Mouse (Mus musculus) G1E (cell line): Measurements from ENCODE around the gene Dpy19l1.

Experiments used
- CTCF ChIP-seq: IDR thresholded peaks from 2 replicates; pipeline ENCODE4 v1.5.1; 2012; ENCODE audit warnings: low read depth, low read length, inconsistent platforms, mixed read lengths
- GATA2 ChIP-seq: IDR thresholded peaks from 2 replicates; pipeline ENCODE4 v1.6.1; 2012; ENCODE audit warnings: low read depth, low read length, inconsistent platforms, borderline replicate concordance

DNA sequence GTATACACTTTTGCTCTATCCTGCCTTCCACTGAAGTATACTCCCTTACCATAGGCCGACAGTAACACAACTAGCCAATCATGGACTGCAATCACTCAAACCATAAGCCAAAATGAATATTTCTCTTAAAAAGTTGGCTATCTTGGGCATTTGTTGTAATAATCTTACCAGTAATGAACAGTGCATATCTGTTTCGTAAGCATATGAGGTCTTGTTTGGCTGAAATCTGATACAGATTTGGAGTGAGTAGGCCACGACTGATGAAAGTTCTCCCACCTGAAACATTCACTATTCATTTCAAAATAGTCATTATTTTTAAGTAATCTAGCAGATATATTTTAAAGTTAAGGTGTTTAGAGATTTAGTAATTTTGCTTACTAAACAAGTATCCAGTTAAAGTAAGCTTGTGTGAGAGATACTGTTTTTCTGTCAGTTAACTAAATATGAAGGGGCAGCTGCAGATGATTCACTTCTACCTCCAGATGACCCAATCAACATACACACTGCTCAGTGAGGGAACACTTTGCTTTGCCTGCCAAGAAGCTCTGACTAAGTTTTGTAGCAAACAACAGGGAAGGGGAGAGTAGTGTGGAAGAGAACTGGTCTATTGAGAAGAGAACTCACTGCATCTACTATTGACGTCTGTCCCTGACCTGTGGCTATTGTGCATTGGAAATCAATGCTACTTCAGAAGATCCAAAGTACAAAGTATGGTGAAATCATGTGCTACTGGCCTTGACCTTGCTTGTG is 8.6 kb upstream of the Dpy19l1 start:
- no peak for TF ChIP-seq CTCF
- no peak for TF ChIP-seq GATA2
